Mouse (Mus musculus) ES-Bruce4 (cell line): ENCODE results near the gene Adamtsl1. TPM values are rescaled to one million over a fixed set of nuclear protein-coding genes. Genes with fewer than 3 reads are reported as not detected.

ENCODE experiments used
- H3K27ac ChIP-seq: 2 replicates; pipeline ENCODE4 v1.5.1; 2012; ENCODE audit warnings: low read length, inconsistent platforms; ENCODE audit not compliant: insufficient read depth
- H3K27me3 ChIP-seq: 2 replicates; pipeline ENCODE4 v1.6.1; 2012; ENCODE audit warnings: mild to moderate bottlenecking, low read length, inconsistent platforms; ENCODE audit not compliant: control insufficient read depth, poor library complexity, insufficient read depth, severe bottlenecking
- H3K36me3 ChIP-seq: 2 replicates; pipeline ENCODE4 v1.6.1; 2012; ENCODE audit warnings: inconsistent platforms, mild to moderate bottlenecking, low read length, moderate library complexity; ENCODE audit not compliant: control insufficient read depth, poor library complexity, insufficient read depth, severe bottlenecking
- H3K4me1 ChIP-seq: one replicate; pipeline ENCODE4 v1.8.1; 2011; ENCODE audit warnings: low read length; ENCODE audit not compliant: control insufficient read depth, insufficient read depth
- H3K4me3 ChIP-seq: 2 replicates; pipeline ENCODE4 v1.5.1; 2011; ENCODE audit warnings: low read depth, mild to moderate bottlenecking, low read length
- H3K9ac ChIP-seq: 2 replicates; pipeline ENCODE4 v1.6.1; 2012; ENCODE audit warnings: low read depth, mild to moderate bottlenecking, inconsistent platforms; ENCODE audit not compliant: poor library complexity, severe bottlenecking
- H3K9me3 ChIP-seq: replicated peaks from 2 replicates; pipeline ENCODE4 v1.6.1; 2012; ENCODE audit warnings: mild to moderate bottlenecking, low read length, inconsistent platforms; ENCODE audit not compliant: control insufficient read depth, poor library complexity, insufficient read depth, severe bottlenecking
- CTCF ChIP-seq: IDR thresholded peaks from one replicate; pipeline ENCODE4 v1.8.1; 2011; ENCODE audit warnings: low read depth, low read length
- EP300 ChIP-seq: IDR thresholded peaks from 2 replicates; pipeline ENCODE4 v1.6.1; 2011; ENCODE audit warnings: low read depth, low read length; ENCODE audit not compliant: insufficient read depth
- POLR2A ChIP-seq: IDR thresholded peaks from one replicate; pipeline ENCODE4 v1.8.1; 2011; ENCODE audit warnings: low read length; ENCODE audit not compliant: insufficient read depth
- polyA plus RNA-seq: library from polyadenylated mRNA; stranded (reverse); fragments of >200 nt; gene quantifications from 2 replicates; pipeline ENCODE4 v1.2.4, GENCODE M21; 2011; ENCODE audit warnings: low read depth; ENCODE audit not compliant: missing spikeins, insufficient read depth, insufficient read length

Adamtsl1 gene
- polyA plus RNA-seq, 1 experiment = 2.0 TPM

GRCm38 (mm10) chr4:86074871-86075270 is 560.9 kb downstream of the Adamtsl1 start:
- no peaks in the 10 kb centered on the region for H3K9me3 ChIP-seq
- H3K36me3 ChIP-seq = no peaks in the 10 kb centered on the region
- TF ChIP-seq CTCF (no peak), POLR2A (no peak), EP300 (no peak)
- no peak overlapping the region for H3K4me3 ChIP-seq
- H3K27me3 ChIP-seq = no peaks in the 10 kb centered on the region
- no peak overlapping the region for H3K27ac ChIP-seq
- H3K4me1 ChIP-seq = no peaks in the 10 kb centered on the region
- H3K9ac ChIP-seq = no peak overlapping the region

- Histone ChIP-seq H3K9ac (no peak overlapping the region), H3K36me3 (no peaks in the 10 kb centered on the region), H3K4me1 (no peaks in the 10 kb centered on the region), H3K27me3 (no peaks in the 10 kb centered on the region), H3K4me3 (no peak overlapping the region), H3K9me3 (no peaks in the 10 kb centered on the region), H3K27ac (no peak overlapping the region)
- no peak for TF ChIP-seq CTCF
- no peak for TF ChIP-seq EP300
- no peak for TF ChIP-seq POLR2A
Measured at GRCm38 (mm10) chr4:86077355-86077754, 563.4 kb downstream of the Adamtsl1 start.

- TF ChIP-seq POLR2A (no peak), CTCF (no peak), EP300 (no peak)
- no peaks in the 10 kb centered on the region for H3K36me3 ChIP-seq
- no peak overlapping the region for H3K9ac ChIP-seq
- no peaks in the 10 kb centered on the region for H3K9me3 ChIP-seq
- H3K4me3 ChIP-seq = no peak overlapping the region
- no peaks in the 10 kb centered on the region for H3K4me1 ChIP-seq
- no peaks in the 10 kb centered on the region for H3K27me3 ChIP-seq
- no peak overlapping the region for H3K27ac ChIP-seq
Measured at GRCm38 (mm10) chr4:86077854-86078253, 563.9 kb downstream of the Adamtsl1 start.

- Histone ChIP-seq H3K36me3 (no peaks in the 10 kb centered on the region), H3K9me3 (no peaks in the 10 kb centered on the region), H3K9ac (no peak overlapping the region), H3K27ac (no peak overlapping the region), H3K27me3 (no peaks in the 10 kb centered on the region), H3K4me3 (no peak overlapping the region), H3K4me1 (no peaks in the 10 kb centered on the region)
- TF ChIP-seq POLR2A (no peak), EP300 (no peak), CTCF (no peak)
Measured at GRCm38 (mm10) chr4:86087508-86087907, 573.5 kb downstream of the Adamtsl1 start.

- TF ChIP-seq POLR2A (no peak), EP300 (no peak), CTCF (no peak)
- H3K4me3 ChIP-seq = no peak overlapping the region
- no peak overlapping the region for H3K9ac ChIP-seq
- H3K9me3 ChIP-seq = no peaks in the 10 kb centered on the region
- no peaks in the 10 kb centered on the region for H3K4me1 ChIP-seq
- no peaks in the 10 kb centered on the region for H3K27me3 ChIP-seq
- no peaks in the 10 kb centered on the region for H3K36me3 ChIP-seq
- no peak overlapping the region for H3K27ac ChIP-seq
Measured at GRCm38 (mm10) chr4:86103207-86103606, 589.2 kb downstream of the Adamtsl1 start.

GRCm38 (mm10) chr4:86108325-86108724 is 594.4 kb downstream of the Adamtsl1 start:
- TF ChIP-seq POLR2A (no peak), CTCF (no peak), EP300 (no peak)
- Histone ChIP-seq H3K9ac (no peak overlapping the region), H3K4me3 (no peak overlapping the region), H3K4me1 (no peaks in the 10 kb centered on the region), H3K36me3 (no peaks in the 10 kb centered on the region), H3K27ac (no peak overlapping the region), H3K9me3 (no peaks in the 10 kb centered on the region), H3K27me3 (no peaks in the 10 kb centered on the region)
